Mouse (Mus musculus) liver, embryonic 14.5 days (tissue): Measurements from ENCODE around the gene Nrxn1.

Experiments used
- CTCF ChIP-seq: IDR thresholded peaks from 2 replicates; pipeline ENCODE4 v1.5.1; 2016; ENCODE audit warnings: antibody characterized with exemption, low read depth, control low read depth
- EP300 ChIP-seq: IDR thresholded peaks from 2 replicates; pipeline ENCODE4 v1.6.1; 2016; ENCODE audit warnings: antibody characterized with exemption, low read depth

DNA sequence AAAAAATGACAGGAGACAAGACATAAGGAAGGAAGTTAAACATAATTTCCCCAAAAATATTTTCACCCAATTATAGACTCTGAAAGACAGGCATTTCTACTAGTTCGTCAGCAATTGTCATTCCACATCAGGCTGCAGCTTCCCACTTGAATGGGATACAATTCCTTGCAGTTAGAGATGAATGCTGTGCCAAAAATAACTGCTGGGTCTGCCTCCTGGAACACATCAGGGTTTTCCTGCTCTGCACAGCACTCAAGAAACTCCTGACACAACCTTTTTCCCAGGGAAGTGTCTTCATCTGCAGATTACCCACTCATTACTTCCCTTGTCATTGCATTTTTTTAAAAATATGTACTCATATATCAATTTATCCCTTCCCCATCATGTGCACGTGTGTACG, 44.0 kb upstream of the Nrxn1 start:
- TF ChIP-seq CTCF (no peak), EP300 (no peak)
